Mouse (Mus musculus): ENCODE results near the gene Mvp.

The Mvp gene

DNA sequence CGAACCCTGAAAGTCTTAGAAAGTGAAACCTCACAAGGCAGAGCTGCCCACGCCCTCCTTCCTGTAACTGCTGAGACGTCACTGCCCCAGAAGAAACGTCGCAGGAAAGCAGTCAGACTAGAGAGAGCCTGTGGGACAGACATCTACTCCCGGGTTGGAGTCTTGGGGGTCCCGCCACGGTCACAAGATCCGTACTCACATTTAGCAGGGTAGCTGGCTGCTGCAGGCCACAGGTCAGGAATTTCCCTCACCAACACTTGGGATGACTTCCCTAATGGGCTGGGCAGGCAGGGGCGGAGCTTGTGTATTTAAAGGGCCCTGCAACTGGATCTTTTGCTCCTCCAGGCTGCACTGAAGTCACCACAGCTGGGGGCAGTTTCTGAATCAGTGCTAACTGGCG is at the start of gene Mvp:
Mvp (minus strand) TSS at position 302 of the 400 bp plus-strand sequence.
- DNase-seq (ENCODE audit: low spot score) = peak; percentile 56

- DNase-seq (ENCODE audit: low spot score) = no peak
Observed at GRCm38 (mm10) chr7:127055026-127055585, 40.7 kb upstream of the Mvp start.

DNA sequence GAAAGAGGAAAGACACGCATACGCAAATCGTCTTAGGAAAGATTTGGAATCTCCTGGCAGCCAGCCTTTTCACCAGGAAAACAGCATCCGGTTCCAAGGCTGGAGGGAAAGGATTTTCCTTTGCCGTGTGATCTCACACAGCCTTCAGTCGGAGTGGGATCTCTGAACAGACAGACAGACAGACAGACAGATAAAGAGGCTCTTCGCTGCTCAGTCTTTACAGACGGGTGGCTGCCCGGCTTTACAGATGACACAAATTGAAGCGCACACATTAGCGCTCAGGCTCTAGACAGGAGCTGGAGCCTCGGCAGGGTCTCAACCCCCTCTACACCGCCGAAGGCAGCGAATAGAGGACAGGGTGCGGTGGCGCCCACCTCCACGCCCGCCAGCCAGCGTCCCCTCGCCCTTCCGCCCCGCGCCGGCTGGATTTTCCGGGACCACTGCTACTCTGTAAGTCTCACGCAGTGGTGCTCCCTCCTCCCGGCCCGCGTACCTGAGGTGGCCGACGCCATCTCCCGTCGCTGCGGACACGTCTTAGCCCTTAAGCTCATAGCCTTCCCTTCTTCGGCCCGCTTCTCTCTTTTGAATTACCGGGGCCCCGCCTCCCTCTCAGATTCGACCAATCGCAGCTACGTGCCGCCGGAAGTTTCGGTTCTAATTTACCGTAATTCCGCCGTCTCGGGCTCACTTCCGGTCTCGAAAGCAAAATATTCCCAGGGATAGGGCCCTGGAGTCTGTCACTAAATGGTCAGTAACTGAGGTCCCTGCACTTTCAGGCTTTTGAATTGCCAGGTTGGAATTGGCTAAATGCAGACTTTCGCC is 27.6 kb upstream of the Mvp start, which contains the start of gene Kif22:
Kif22 (minus strand) TSS at position 621 of the 822 bp plus-strand sequence.
- peak; percentile 88 for DNase-seq (ENCODE audit: low spot score)

- no peak for DNase-seq (ENCODE audit: low spot score)
Observed at GRCm38 (mm10) chr7:127031244-127031643, 16.8 kb upstream of the Mvp start.

GRCm38 (mm10) chr7:127030172-127030571 is 15.8 kb upstream of the Mvp start:
- DNase-seq (ENCODE audit: low spot score) = no peak

DNA sequence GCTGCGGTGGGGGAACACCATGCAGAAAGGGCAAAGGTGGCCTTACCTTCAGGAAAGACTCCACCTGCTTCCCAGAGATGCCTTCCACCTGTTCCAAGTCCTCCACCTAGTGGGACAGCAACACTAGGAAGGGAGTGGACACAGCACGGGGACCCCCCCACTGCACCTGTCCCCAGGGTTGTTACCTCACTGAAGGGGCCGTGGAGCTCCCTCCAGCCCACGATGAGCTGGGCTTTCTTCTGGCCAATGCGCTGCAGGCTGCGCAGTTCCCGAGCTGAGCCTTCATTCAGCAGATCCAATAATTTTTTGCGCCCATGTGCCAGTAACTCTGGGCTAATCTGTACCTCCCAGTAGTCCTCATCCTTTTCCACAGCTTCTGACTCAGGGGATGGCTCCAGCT is 13.5 kb upstream of the Mvp start:
- no peak for DNase-seq (ENCODE audit: low spot score)

- DNase-seq (ENCODE audit: low spot score) = peak; percentile 99
Observed at GRCm38 (mm10) chr7:127026984-127027726, 12.7 kb upstream of the Mvp start, which contains the start of gene Maz. Gene Maz, minus strand, starts transcription at chr7:127027037.

DNA sequence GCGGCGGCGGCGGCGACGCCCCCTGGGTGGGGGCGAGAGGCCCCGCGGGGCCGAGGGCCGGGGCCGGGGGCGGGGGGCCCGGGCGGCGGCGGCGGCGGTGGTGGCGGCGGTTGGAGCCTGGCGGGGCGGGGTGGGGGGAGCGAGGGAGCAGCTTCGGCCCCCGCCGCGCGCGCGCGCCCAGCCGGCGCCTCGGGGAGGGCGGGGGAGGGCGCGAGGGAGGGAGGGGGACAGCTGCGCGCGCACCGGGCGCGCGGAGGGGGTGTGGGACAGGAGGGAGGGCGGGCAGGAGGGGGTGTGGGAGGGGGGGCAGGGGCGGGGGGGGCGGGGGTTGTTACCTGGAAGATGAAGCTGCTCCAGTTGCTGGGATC is 12.2 kb upstream of the Mvp start:
- DNase-seq (ENCODE audit: low spot score) = no peak

DNA sequence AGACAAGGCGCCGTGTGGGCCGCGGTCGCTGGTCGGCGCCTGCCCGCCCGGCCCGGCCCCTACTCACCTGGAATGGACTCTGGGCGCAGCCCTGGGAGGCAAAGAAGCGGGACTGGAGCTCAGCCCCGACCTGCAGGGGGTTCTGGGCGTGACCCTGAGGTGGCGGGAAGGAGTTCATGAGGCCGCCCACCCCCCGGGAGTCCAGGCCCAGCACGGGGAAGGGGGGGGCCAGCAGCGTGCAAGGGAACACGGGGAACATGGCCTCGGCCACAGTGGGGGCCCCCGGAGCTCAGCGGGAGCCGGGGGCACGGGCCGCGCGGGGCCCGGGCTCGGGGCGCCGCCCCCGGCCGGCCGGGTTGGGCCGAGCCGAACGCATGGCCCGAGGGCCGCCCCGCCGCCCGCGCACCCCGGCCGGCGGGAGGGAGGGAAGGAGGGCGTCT is 11.8 kb upstream of the Mvp start:
- DNase-seq (ENCODE audit: low spot score) = peak; percentile 70

- peak; percentile 53 for DNase-seq (ENCODE audit: low spot score)
Observed at GRCm38 (mm10) chr7:127025556-127026160, 11.2 kb upstream of the Mvp start.

DNA sequence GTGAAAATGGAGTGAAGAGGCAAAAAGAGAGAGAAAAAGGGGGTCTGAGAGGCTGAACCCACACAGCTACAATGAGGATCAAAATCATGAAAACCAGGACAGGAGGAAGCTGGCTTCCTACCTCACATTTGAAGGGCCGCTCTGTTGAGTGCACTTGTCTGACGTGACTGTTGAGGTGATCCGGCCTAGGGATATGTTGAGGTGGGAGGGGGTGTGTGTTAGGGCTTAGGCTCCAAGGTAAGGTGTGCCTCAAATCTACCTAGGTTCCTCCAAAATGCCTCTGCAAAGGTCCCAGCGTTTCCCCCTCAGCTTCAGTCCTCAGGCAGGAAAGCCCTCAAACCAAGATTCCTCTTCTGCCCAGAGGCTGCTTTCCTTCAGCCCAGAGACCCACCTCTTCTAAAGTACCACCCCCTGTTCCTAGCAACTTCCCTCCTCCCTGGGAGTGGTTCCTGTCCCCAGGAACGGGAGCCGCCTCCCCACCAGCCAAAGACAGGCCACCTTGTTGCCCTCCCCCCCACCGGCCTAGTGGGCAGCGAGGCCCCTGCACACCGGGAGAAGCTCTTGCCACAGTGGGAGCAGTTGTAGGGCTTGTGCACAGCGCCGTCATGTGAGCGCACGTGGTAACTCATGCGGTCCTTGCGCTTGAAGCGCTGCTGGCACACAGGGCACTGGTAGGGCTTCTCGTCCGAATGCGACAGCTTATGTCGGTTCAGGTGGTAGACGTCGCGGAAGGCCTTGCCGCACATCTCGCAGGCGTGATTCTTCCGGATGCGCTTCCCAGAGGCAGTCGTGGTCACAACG is 10.5 kb upstream of the Mvp start:
- peak; percentile 84 for DNase-seq (ENCODE audit: low spot score)

GRCm38 (mm10) chr7:127023896-127024690 is 9.7 kb upstream of the Mvp start:
- DNase-seq (ENCODE audit: low spot score) = no peak

DNA sequence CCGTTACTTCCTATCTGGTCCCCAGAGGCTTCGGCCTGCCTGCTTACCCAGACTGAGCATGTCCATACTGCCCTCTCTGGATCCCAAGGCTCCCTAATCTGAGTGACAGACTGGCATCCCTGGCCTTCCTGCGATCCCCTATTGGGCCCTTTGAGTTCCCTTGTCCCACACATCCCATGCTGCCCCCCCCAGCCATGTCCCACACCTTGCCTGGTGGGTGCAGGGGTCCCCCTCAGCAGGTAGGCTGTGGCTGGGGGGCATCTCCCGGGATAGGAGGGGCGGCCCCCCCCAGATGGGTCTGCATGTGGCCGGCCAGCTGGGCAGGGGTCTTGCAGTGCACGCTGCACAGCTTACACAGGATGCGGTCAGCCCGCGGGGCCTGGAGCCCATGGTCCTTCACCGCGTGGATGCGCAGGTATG is 8.9 kb upstream of the Mvp start:
- peak; percentile 24 for DNase-seq (ENCODE audit: low spot score)

- no peak for DNase-seq (ENCODE audit: low spot score)
Observed at GRCm38 (mm10) chr7:127022528-127023271, 8.3 kb upstream of the Mvp start.

GRCm38 (mm10) chr7:127021563-127022527 is 7.4 kb upstream of the Mvp start:
- DNase-seq (ENCODE audit: low spot score) = no peak

GRCm38 (mm10) chr7:127020901-127021562 is 6.6 kb upstream of the Mvp start, which contains the start of the genes Gm42742 and Prrt2:
Gene Gm42742, minus strand, starts transcription at chr7:127021097.
Gene Prrt2, minus strand, starts transcription at chr7:127021211.
- DNase-seq (ENCODE audit: low spot score) = peak; percentile 65

DNA sequence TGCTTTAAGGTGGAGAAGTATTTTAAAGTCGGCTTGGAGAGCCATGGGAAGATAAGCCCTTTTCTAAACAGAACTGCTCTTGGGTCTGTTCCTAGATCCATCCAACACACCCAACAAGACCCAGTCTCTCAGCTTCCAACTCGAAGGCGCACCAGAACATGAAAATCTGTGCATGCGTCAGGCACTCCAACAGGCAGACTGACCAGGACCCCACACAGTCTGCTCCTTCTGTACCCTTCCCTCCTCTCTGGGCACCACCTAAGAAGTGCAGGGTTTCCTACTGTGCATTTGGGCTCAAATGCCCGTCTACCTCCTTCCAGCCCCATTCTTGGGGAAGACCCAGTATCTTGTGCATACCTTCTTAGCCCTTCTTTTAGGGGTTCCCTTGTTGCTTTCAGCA is 6.1 kb upstream of the Mvp start:
- peak; percentile 38 for DNase-seq (ENCODE audit: low spot score)

DNA sequence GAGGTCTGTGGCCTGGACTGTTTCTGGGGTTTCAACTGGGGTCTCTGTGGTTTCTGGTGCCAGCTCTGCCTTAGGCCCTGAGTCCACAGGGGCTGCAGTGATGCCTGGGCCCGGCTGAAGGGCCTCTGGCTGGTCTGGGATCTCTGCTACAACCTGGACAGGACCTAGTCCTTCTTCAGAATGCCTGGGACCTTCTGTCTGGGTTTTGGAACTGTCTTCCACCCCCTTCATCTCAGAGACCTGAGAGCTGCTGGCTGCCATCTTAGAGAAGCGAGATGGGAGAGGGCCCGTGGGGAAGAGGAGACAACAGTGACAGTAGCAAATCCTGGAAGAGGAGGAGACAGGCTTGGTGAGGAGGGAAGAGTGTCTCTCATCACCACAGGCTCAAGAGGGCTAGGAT is 5.6 kb upstream of the Mvp start:
- no peak for DNase-seq (ENCODE audit: low spot score)

All from layer of hippocampus, adult 11-12 months (tissue).